In the genomic region with DNA sequence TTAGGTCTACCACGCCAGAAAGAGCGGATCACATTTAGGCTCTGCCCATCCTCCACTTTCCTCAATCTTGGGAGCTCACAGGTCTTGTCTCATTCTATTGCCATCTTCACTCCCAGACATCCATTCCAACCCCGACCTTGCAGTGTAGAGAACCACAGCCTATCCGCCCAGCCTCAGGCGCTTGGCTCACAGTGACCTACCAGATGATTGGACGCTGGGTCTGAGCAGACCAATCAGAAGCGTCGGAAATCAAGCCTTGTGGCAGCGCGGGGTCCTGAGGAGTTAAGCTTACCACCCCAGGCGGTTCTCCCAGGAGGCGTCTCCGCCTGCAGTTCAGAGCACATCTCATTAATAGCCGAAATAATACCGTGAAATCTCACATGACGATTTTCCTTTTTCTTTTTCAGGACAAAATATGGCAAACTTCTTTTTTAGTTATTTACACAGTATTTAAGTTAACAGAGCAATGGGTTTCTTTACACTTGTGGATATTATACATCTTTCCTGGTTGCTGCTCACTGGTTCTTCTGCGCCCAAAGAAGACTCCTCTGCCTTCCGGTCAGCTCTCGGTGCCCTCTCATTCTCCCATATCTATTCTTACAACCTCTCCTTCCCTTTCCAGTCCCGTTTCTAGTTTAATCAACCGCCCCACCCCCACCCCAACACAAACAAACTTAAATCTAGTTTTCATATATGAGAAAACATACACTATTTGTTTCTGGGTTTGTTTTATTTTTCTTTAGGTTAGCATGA, we compare ENCODE assay signal across 8 mouse cellular contexts. TPM values are rescaled to one million over a fixed set of nuclear protein-coding genes. Genes with fewer than 3 reads are reported as not detected.
A peak's percentile ranks its signal among the peaks of the same experiment; 100 is the strongest.
DNase-seq lines count a peak whose midpoint lies in the region; ATAC-seq lines count a peak whose summit lies in the region.

No protein-coding gene starts in this region.

- H3K9me3 ChIP-seq in forebrain, embryonic 13.5 days (replicated peaks): no peaks in the 10 kb centered on the region
- no peaks in the 10 kb centered on the region for H3K9me3 ChIP-seq in hindbrain, embryonic 13.5 days
- no peaks in the 10 kb centered on the region for H3K9me3 ChIP-seq in limb, embryonic 13.5 days
- no peaks in the 10 kb centered on the region for H3K9me3 ChIP-seq in midbrain, embryonic 16.5 days (replicated peaks; ENCODE audit: control insufficient read depth, low read length, poor library complexity, severe bottlenecking)

- WGBS in forebrain, embryonic 13.5 days: 23% methylated on average over 21 of the region's 21 CpGs
- WGBS in hindbrain, embryonic 13.5 days: 26% methylated on average over 21 of the region's 21 CpGs
- WGBS in limb, embryonic 13.5 days: 24% methylated on average over 21 of the region's 21 CpGs
- WGBS in midbrain, embryonic 16.5 days: 22% methylated on average over 21 of the region's 21 CpGs

- no peaks in the 10 kb centered on the region for H3K27me3 ChIP-seq in forebrain, embryonic 13.5 days
- H3K27me3 ChIP-seq in hindbrain, embryonic 13.5 days: no peaks in the 10 kb centered on the region
- no peaks in the 10 kb centered on the region for H3K27me3 ChIP-seq in limb, embryonic 13.5 days
- no peaks in the 10 kb centered on the region for H3K27me3 ChIP-seq in midbrain, embryonic 16.5 days (ENCODE audit: control insufficient read depth, insufficient read depth, low read depth, low read length)

- DNase-seq in frontal cortex, postnatal 25 days (ENCODE audit: low spot score in 2 of 2): no peak
- DNase-seq in WW6 (ENCODE audit: low read depth, low spot score): peak; percentile 73
- DNase-seq in yolk sac, embryonic 10.5 days (ENCODE audit: low spot score): peak; percentile 79

- H3K4me3 ChIP-seq in forebrain, embryonic 13.5 days: no peak overlapping the region
- peak overlapping the region; percentile 8; the same call in 1 of the 2 replicates for H3K4me3 ChIP-seq in hindbrain, embryonic 13.5 days
- no peak overlapping the region for H3K4me3 ChIP-seq in limb, embryonic 13.5 days
- peak overlapping the region; percentile 8; the same call in 1 of the 2 replicates for H3K4me3 ChIP-seq in midbrain, embryonic 16.5 days (ENCODE audit: low read depth, low read length)

- H3K27ac ChIP-seq in forebrain, embryonic 13.5 days: no peak overlapping the region
- H3K27ac ChIP-seq in hindbrain, embryonic 13.5 days: no peak overlapping the region
- H3K27ac ChIP-seq in limb, embryonic 13.5 days: no peak overlapping the region
- no peak overlapping the region for H3K27ac ChIP-seq in midbrain, embryonic 16.5 days (ENCODE audit: low read length)

- peak overlapping the region; percentile 39 for H3K4me2 ChIP-seq in forebrain, embryonic 13.5 days
- peak overlapping the region; percentile 43 for H3K4me2 ChIP-seq in hindbrain, embryonic 13.5 days
- peak overlapping the region; percentile 52 for H3K4me2 ChIP-seq in limb, embryonic 13.5 days (replicated peaks)
- H3K4me2 ChIP-seq in midbrain, embryonic 16.5 days (ENCODE audit: low read length): peak overlapping the region; percentile 52

- H3K9ac ChIP-seq in forebrain, embryonic 13.5 days: no peak overlapping the region
- no peak overlapping the region for H3K9ac ChIP-seq in hindbrain, embryonic 13.5 days
- no peak overlapping the region for H3K9ac ChIP-seq in limb, embryonic 13.5 days
- H3K9ac ChIP-seq in midbrain, embryonic 16.5 days (ENCODE audit: low read depth, low read length): no peak overlapping the region

- no peaks in the 10 kb centered on the region for H3K36me3 ChIP-seq in forebrain, embryonic 13.5 days (ENCODE audit: poor library complexity, severe bottlenecking)
- H3K36me3 ChIP-seq in hindbrain, embryonic 13.5 days: no peaks in the 10 kb centered on the region
- no peaks in the 10 kb centered on the region for H3K36me3 ChIP-seq in limb, embryonic 13.5 days
- no peaks in the 10 kb centered on the region for H3K36me3 ChIP-seq in midbrain, embryonic 16.5 days (ENCODE audit: control insufficient read depth, insufficient read depth, low read length)

- H3K4me1 ChIP-seq in forebrain, embryonic 13.5 days: peaks cover 5% of the 10 kb centered on the region; the same call in 1 of the 2 replicates
- peaks cover 3% of the 10 kb centered on the region; the same call in 1 of the 2 replicates for H3K4me1 ChIP-seq in hindbrain, embryonic 13.5 days (replicated peaks)
- H3K4me1 ChIP-seq in limb, embryonic 13.5 days: peaks cover 4% of the 10 kb centered on the region; the same call in 1 of the 2 replicates
- peaks cover 8% of the 10 kb centered on the region for H3K4me1 ChIP-seq in midbrain, embryonic 16.5 days (ENCODE audit: control insufficient read depth, insufficient read depth, low read length)

- peak; percentile 91 for ATAC-seq in frontal cortex, adult (ENCODE audit: low TSS enrichment)
- ATAC-seq in forebrain, embryonic 13.5 days: peak; percentile 90
- peak; percentile 87; the same call in 1 of the 2 replicates for ATAC-seq in hindbrain, embryonic 13.5 days (ENCODE audit: low FRiP score)
- peak; percentile 87 for ATAC-seq in limb, embryonic 13.5 days (ENCODE audit: low FRiP score, low read depth)
- peak; percentile 92 for ATAC-seq in midbrain, embryonic 16.5 days

RNA-seq across cellular contexts. Expression of gene Trim38, which starts 3.0 kb away (rescaled TPM):
- polyA plus RNA-seq in forebrain, embryonic 13.5 days (2015; fragmentation: Nextera tagmentation; extraction: Ambion mirVana): 0.08 TPM in 1 of 2 replicates, not detected in the other
- polyA plus RNA-seq in hindbrain, embryonic 13.5 days (2015; fragmentation: Nextera tagmentation; extraction: Ambion mirVana): not detected in 2 replicates
- polyA plus RNA-seq in limb, embryonic 13.5 days (2015; fragmentation: Nextera tagmentation; extraction: Ambion mirVana): not detected in 2 replicates
- not detected in 2 replicates for polyA plus RNA-seq in midbrain, embryonic 16.5 days (2015; fragmentation: Nextera tagmentation; extraction: Ambion mirVana)

RNA-seq across cellular contexts. Expression of gene Hist1h1a, which starts 9.3 kb away (rescaled TPM):
- 4.6 and 6.0 TPM in 2 replicates for polyA plus RNA-seq in forebrain, embryonic 13.5 days (2015; fragmentation: Nextera tagmentation; extraction: Ambion mirVana)
- polyA plus RNA-seq in hindbrain, embryonic 13.5 days (2015; fragmentation: Nextera tagmentation; extraction: Ambion mirVana): 0.56 and 1.2 TPM in 2 replicates
- 4.3 and 6.0 TPM in 2 replicates for polyA plus RNA-seq in limb, embryonic 13.5 days (2015; fragmentation: Nextera tagmentation; extraction: Ambion mirVana)
- polyA plus RNA-seq in midbrain, embryonic 16.5 days (2015; fragmentation: Nextera tagmentation; extraction: Ambion mirVana): 0.30 TPM in 1 of 2 replicates, not detected in the other

RNA-seq across cellular contexts. Expression of gene Hist1h3a, which starts 10.6 kb away (rescaled TPM):
- 6.3 and 7.2 TPM in 2 replicates for polyA plus RNA-seq in forebrain, embryonic 13.5 days (2015; fragmentation: Nextera tagmentation; extraction: Ambion mirVana)
- polyA plus RNA-seq in hindbrain, embryonic 13.5 days (2015; fragmentation: Nextera tagmentation; extraction: Ambion mirVana): 1.9 and 2.5 TPM in 2 replicates
- 11.8 and 14.9 TPM in 2 replicates for polyA plus RNA-seq in limb, embryonic 13.5 days (2015; fragmentation: Nextera tagmentation; extraction: Ambion mirVana)
- 0.40 and 0.68 TPM in 2 replicates for polyA plus RNA-seq in midbrain, embryonic 16.5 days (2015; fragmentation: Nextera tagmentation; extraction: Ambion mirVana)

RNA-seq across cellular contexts. Expression of gene Hist1h4a, which starts 11.7 kb away (rescaled TPM):
- polyA plus RNA-seq in forebrain, embryonic 13.5 days (2015; fragmentation: Nextera tagmentation; extraction: Ambion mirVana): 0.64 and 1.1 TPM in 2 replicates
- not detected in 2 replicates for polyA plus RNA-seq in hindbrain, embryonic 13.5 days (2015; fragmentation: Nextera tagmentation; extraction: Ambion mirVana)
- 0.65 TPM in 1 of 2 replicates, not detected in the other for polyA plus RNA-seq in limb, embryonic 13.5 days (2015; fragmentation: Nextera tagmentation; extraction: Ambion mirVana)
- polyA plus RNA-seq in midbrain, embryonic 16.5 days (2015; fragmentation: Nextera tagmentation; extraction: Ambion mirVana): 0.47 and 0.72 TPM in 2 replicates

RNA-seq across cellular contexts. Expression of gene Hist1h4b, which starts 15.9 kb away (rescaled TPM):
- 5.7 and 6.1 TPM in 2 replicates for polyA plus RNA-seq in forebrain, embryonic 13.5 days (2015; fragmentation: Nextera tagmentation; extraction: Ambion mirVana)
- 1.4 TPM in 1 of 2 replicates, not detected in the other for polyA plus RNA-seq in hindbrain, embryonic 13.5 days (2015; fragmentation: Nextera tagmentation; extraction: Ambion mirVana)
- 7.2 and 13.5 TPM in 2 replicates for polyA plus RNA-seq in limb, embryonic 13.5 days (2015; fragmentation: Nextera tagmentation; extraction: Ambion mirVana)
- 0.98 and 1.8 TPM in 2 replicates for polyA plus RNA-seq in midbrain, embryonic 16.5 days (2015; fragmentation: Nextera tagmentation; extraction: Ambion mirVana)

Comparison
In these comparisons a context has a peak if more than half of its experiments do, and no peak if none do; other contexts are left out.
1. DNase-seq: peak in WW6 (single experiment) and yolk sac, embryonic 10.5 days (single experiment); none in frontal cortex, postnatal 25 days (0 of 2).
2. H3K4me3 ChIP-seq: peak in hindbrain, embryonic 13.5 days (single experiment) and midbrain, embryonic 16.5 days (single experiment); none in forebrain, embryonic 13.5 days (single experiment) and limb, embryonic 13.5 days (single experiment).
3. Peak in every context shown above with its lines, with median percentiles within 50 percentile points of each other: ATAC-seq and H3K4me2 ChIP-seq.